Mouse (Mus musculus) midbrain, embryonic 10.5 days (tissue): ENCODE data around the gene Cnr2. TPM values are rescaled to one million over a fixed set of nuclear protein-coding genes. Genes with fewer than 3 reads are reported as not detected.

ENCODE experiments used
- DNase-seq: peaks from one replicate; pipeline ENCODE4 v3.0.0-alpha.2; 2017; ENCODE audit warnings: low spot score
- H3K27ac ChIP-seq: fragments of 300-500 bp; sonication (generic); replicated peaks from 2 replicates; pipeline ENCODE4 v1.5.1; 2016; ENCODE audit warnings: mild to moderate bottlenecking
- H3K27me3 ChIP-seq: fragments of 300-500 bp; sonication (generic); 2 replicates; pipeline ENCODE4 v1.6.1; 2016; ENCODE audit warnings: low read depth, mild to moderate bottlenecking; ENCODE audit not compliant: poor library complexity, severe bottlenecking
- H3K36me3 ChIP-seq: fragments of 300-500 bp; sonication (generic); 2 replicates; pipeline ENCODE4 v1.6.1; 2016; ENCODE audit warnings: mild to moderate bottlenecking, moderate library complexity
- H3K4me1 ChIP-seq: fragments of 300-500 bp; sonication (generic); 2 replicates; pipeline ENCODE4 v1.6.1; 2016
- H3K4me3 ChIP-seq: fragments of 300-500 bp; sonication (generic); 2 replicates; pipeline ENCODE4 v1.5.1; 2016; ENCODE audit warnings: mild to moderate bottlenecking, moderate library complexity
- H3K9me3 ChIP-seq: fragments of 300-500 bp; sonication (generic); replicated peaks from 2 replicates; pipeline ENCODE4 v1.6.1; 2016; ENCODE audit warnings: mild to moderate bottlenecking
- WGBS: fragments of 180-500 bp; shearing (Covaris S2); methylation state at CpG from one replicate; pipeline ENCODE4 v1.1.7; 2016; 5-methylcytosine and 5-hydroxymethylcytosine counted together
- polyA plus RNA-seq: library from polyadenylated mRNA; unstranded; fragments of >200 nt; fragmentation: Nextera tagmentation; extraction: Ambion mirVana; gene quantifications from 2 replicates; pipeline ENCODE4 v1.2.1, GENCODE M21; 2016

Gene Cnr2
- polyA plus RNA-seq, 1 experiment from 2014 or later = 0.46 TPM

GRCm38 (mm10) chr4:135966283-135966682 is 71.1 kb downstream of the Cnr2 start:
- H3K4me3 ChIP-seq = 0 out of 2 replicates have a peak overlapping the region, but pooled peaks have one; percentile 14
- no peaks in the 10 kb centered on the region for H3K9me3 ChIP-seq
- H3K4me1 ChIP-seq = peaks cover 46% of the 10 kb centered on the region
- no peak overlapping the region for H3K27ac ChIP-seq
- H3K27me3 ChIP-seq = no peaks in the 10 kb centered on the region; the same call in 1 of the 2 replicates
- 92% methylated on average over 16 of the region's 16 CpGs for WGBS
- peaks cover 66% of the 10 kb centered on the region for H3K36me3 ChIP-seq
- no peak for DNase-seq

DNA sequence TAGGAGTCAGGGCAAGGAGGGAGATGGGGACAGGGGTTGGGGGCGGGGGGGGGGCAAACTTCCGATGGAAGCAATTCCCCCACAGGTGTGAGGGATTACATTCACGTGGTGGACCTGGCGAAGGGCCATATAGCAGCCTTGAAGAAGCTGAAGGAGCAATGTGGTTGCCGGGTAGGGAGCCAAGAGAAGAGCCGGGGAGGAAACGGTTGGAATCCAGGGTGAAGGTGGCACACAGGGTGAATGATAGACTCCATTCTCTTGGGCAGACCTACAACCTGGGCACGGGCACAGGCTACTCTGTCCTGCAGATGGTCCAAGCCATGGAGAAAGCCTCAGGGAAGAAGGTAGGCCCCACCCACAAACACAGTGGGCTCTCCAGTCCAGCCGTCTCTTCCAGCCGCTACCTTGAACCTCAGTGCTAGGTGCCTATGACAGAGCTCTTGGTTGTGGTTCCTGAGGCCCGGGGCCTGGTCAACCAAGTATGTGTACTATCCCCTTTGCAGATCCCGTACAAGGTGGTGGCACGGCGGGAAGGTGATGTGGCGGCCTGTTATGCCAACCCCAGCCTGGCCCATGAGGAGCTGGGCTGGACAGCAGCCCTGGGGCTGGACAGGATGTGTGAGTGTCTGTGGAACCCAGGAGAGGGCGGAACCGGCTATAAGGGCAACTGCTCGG is 72.0 kb downstream of the Cnr2 start:
- peaks cover 52% of the 10 kb centered on the region for H3K4me1 ChIP-seq

GRCm38 (mm10) chr4:135968271-135968869 is 73.2 kb downstream of the Cnr2 start:
- H3K4me1 ChIP-seq = peaks cover 52% of the 10 kb centered on the region
- peak overlapping the region; percentile 12; the same call in 1 of the 2 replicates for H3K4me3 ChIP-seq
- H3K36me3 ChIP-seq = peaks cover 60% of the 10 kb centered on the region
- DNase-seq = no peak
- no peaks in the 10 kb centered on the region for H3K9me3 ChIP-seq
- H3K27ac ChIP-seq = peak overlapping the region; percentile 58; the same call in 1 of the 2 replicates
- WGBS = 80% methylated on average over 19 of the region's 19 CpGs
- no peaks in the 10 kb centered on the region; the same call in 1 of the 2 replicates for H3K27me3 ChIP-seq

More for the DNA sequence above, 72.0 kb downstream of the Cnr2 start:
- Histone ChIP-seq H3K9me3 (no peaks in the 10 kb centered on the region), H3K4me3 (no peak overlapping the region), H3K27me3 (no peaks in the 10 kb centered on the region; the same call in 1 of the 2 replicates), H3K36me3 (peaks cover 61% of the 10 kb centered on the region), H3K27ac (no peak overlapping the region)
- WGBS = 92% methylated on average over 18 of the region's 18 CpGs
- DNase-seq = no peak

- no peak for DNase-seq
- no peaks in the 10 kb centered on the region; the same call in 1 of the 2 replicates for H3K27me3 ChIP-seq
- WGBS = 92% methylated on average over 13 of the region's 13 CpGs
- H3K36me3 ChIP-seq = peaks cover 67% of the 10 kb centered on the region
- H3K4me1 ChIP-seq = peaks cover 48% of the 10 kb centered on the region
- H3K4me3 ChIP-seq = 0 out of 2 replicates have a peak overlapping the region, but pooled peaks have one; percentile 2
- H3K9me3 ChIP-seq = no peaks in the 10 kb centered on the region
- H3K27ac ChIP-seq = no peak overlapping the region
Measured at GRCm38 (mm10) chr4:135969070-135969750, 74.0 kb downstream of the Cnr2 start.

Other genes with a start within 250 kb of the Cnr2 start
- 0.10 and 0.21 TPM in 2 replicates for gene Ifnlr1, start 209.1 kb upstream of the Cnr2 start, polyA plus RNA-seq
- gene Il22ra1, start 167.2 kb upstream of the Cnr2 start, polyA plus RNA-seq = not detected in 2 replicates
- gene Myom3, start 135.7 kb upstream of the Cnr2 start, polyA plus RNA-seq = 0.12 and 0.20 TPM in 2 replicates
- gene Srsf10, start 39.6 kb upstream of the Cnr2 start, polyA plus RNA-seq = 368 and 383 TPM in 2 replicates
- gene Pnrc2, start 21.5 kb upstream of the Cnr2 start, polyA plus RNA-seq = 216 and 225 TPM in 2 replicates
- gene Fuca1, start 25.3 kb downstream of the Cnr2 start, polyA plus RNA-seq = 54.0 and 63.7 TPM in 2 replicates
- gene Hmgcl, start 51.1 kb downstream of the Cnr2 start, polyA plus RNA-seq = 64.5 and 70.1 TPM in 2 replicates
- gene Gale, start 68.3 kb downstream of the Cnr2 start, polyA plus RNA-seq = 47.2 and 47.6 TPM in 2 replicates
- gene Lypla2, start 77.2 kb downstream of the Cnr2 start, polyA plus RNA-seq = 214 and 220 TPM in 2 replicates
- gene Pithd1, start 91.9 kb downstream of the Cnr2 start, polyA plus RNA-seq = 66.3 and 69.6 TPM in 2 replicates
- 34.7 and 36.1 TPM in 2 replicates for gene Eloa, start 126.4 kb downstream of the Cnr2 start, polyA plus RNA-seq
- 407 and 486 TPM in 2 replicates for gene Rpl11, start 158.0 kb downstream of the Cnr2 start, polyA plus RNA-seq
- gene Id3, start 248.1 kb downstream of the Cnr2 start, polyA plus RNA-seq = 619 and 802 TPM in 2 replicates